Mouse (Mus musculus): Measurements from ENCODE around the gene Rab31. TPM values are rescaled to one million over a fixed set of nuclear protein-coding genes. Genes with fewer than 3 reads are reported as not detected.

Rab31 gene
- polyA plus RNA-seq, 1 experiment, result 74.9 TPM

- no peak for DNase-seq (ENCODE audit: extremely low spot score in 1 of 2, low spot score in 1 of 2)
Observed at GRCm38 (mm10) chr17:65741565-65741964, 31.0 kb downstream of the Rab31 start.

GRCm38 (mm10) chr17:65739874-65740725, 32.5 kb downstream of the Rab31 start:
- no peak for DNase-seq (ENCODE audit: extremely low spot score in 1 of 2, low spot score in 1 of 2)

- no peak for DNase-seq (ENCODE audit: extremely low spot score in 1 of 2, low spot score in 1 of 2)
Observed at GRCm38 (mm10) chr17:65737622-65738021, 34.9 kb downstream of the Rab31 start.

- DNase-seq (ENCODE audit: extremely low spot score in 1 of 2, low spot score in 1 of 2), result no peak
Observed at GRCm38 (mm10) chr17:65737175-65737574, 35.4 kb downstream of the Rab31 start.

GRCm38 (mm10) chr17:65735088-65735487, 37.5 kb downstream of the Rab31 start:
- DNase-seq (ENCODE audit: extremely low spot score in 1 of 2, low spot score in 1 of 2), result no peak

- DNase-seq (ENCODE audit: extremely low spot score in 1 of 2, low spot score in 1 of 2), result no peak
Observed at GRCm38 (mm10) chr17:65732666-65733065, 39.9 kb downstream of the Rab31 start.

GRCm38 (mm10) chr17:65731710-65732109, 40.8 kb downstream of the Rab31 start:
- no peak for DNase-seq (ENCODE audit: extremely low spot score in 1 of 2, low spot score in 1 of 2)

- DNase-seq (ENCODE audit: extremely low spot score in 1 of 2, low spot score in 1 of 2), result no peak
Observed at GRCm38 (mm10) chr17:65729945-65730741, 42.4 kb downstream of the Rab31 start.

GRCm38 (mm10) chr17:65726755-65727154, 45.8 kb downstream of the Rab31 start:
- no peak for DNase-seq (ENCODE audit: extremely low spot score in 1 of 2, low spot score in 1 of 2)

- DNase-seq (ENCODE audit: extremely low spot score in 1 of 2, low spot score in 1 of 2), result no peak
Observed at GRCm38 (mm10) chr17:65726274-65726673, 46.3 kb downstream of the Rab31 start.

GRCm38 (mm10) chr17:65725814-65726213, 46.7 kb downstream of the Rab31 start:
- no peak for DNase-seq (ENCODE audit: extremely low spot score in 1 of 2, low spot score in 1 of 2)

- no peak for DNase-seq (ENCODE audit: extremely low spot score in 1 of 2, low spot score in 1 of 2)
Observed at GRCm38 (mm10) chr17:65725381-65725780, 47.2 kb downstream of the Rab31 start.

GRCm38 (mm10) chr17:65724254-65724653, 48.3 kb downstream of the Rab31 start:
- no peak for DNase-seq (ENCODE audit: extremely low spot score in 1 of 2, low spot score in 1 of 2)

GRCm38 (mm10) chr17:65723633-65724032, 48.9 kb downstream of the Rab31 start:
- no peak for DNase-seq (ENCODE audit: extremely low spot score in 1 of 2, low spot score in 1 of 2)

GRCm38 (mm10) chr17:65721330-65721729, 51.2 kb downstream of the Rab31 start:
- DNase-seq (ENCODE audit: extremely low spot score in 1 of 2, low spot score in 1 of 2), result no peak

GRCm38 (mm10) chr17:65719826-65720225, 52.7 kb downstream of the Rab31 start:
- DNase-seq (ENCODE audit: extremely low spot score in 1 of 2, low spot score in 1 of 2), result no peak

- DNase-seq (ENCODE audit: extremely low spot score in 1 of 2, low spot score in 1 of 2), result no peak
Observed at GRCm38 (mm10) chr17:65718578-65718977, 54.0 kb downstream of the Rab31 start.

GRCm38 (mm10) chr17:65717658-65718199, 54.8 kb downstream of the Rab31 start:
- DNase-seq (ENCODE audit: extremely low spot score in 1 of 2, low spot score in 1 of 2), result no peak

GRCm38 (mm10) chr17:65714060-65714459, 58.5 kb downstream of the Rab31 start:
- no peak for DNase-seq (ENCODE audit: extremely low spot score in 1 of 2, low spot score in 1 of 2)

- no peak for DNase-seq (ENCODE audit: extremely low spot score in 1 of 2, low spot score in 1 of 2)
Observed at GRCm38 (mm10) chr17:65712861-65713535, 59.6 kb downstream of the Rab31 start.

- DNase-seq (ENCODE audit: extremely low spot score in 1 of 2, low spot score in 1 of 2), result no peak
Observed at GRCm38 (mm10) chr17:65711779-65712178, 60.8 kb downstream of the Rab31 start.
